Mouse (Mus musculus) embryonic facial prominence, embryonic 15.5 days (tissue): Measurements from ENCODE around the gene Cyp2d26. TPM values are rescaled to one million over a fixed set of nuclear protein-coding genes. Genes with fewer than 3 reads are reported as not detected.

Experiments
- ATAC-seq: fragments of 200-750 bp; cut with Nextera tagmentation; 2 replicates; pipeline ENCODE4 v1.8.0; 2017; ENCODE audit warnings: low read depth, moderate TSS enrichment; ENCODE audit not compliant: insufficient number of reproducible peaks, low FRiP score, low TSS enrichment
- H3K27ac ChIP-seq: fragments of 300-500 bp; sonication (generic); replicated peaks from 2 replicates; pipeline ENCODE4 v1.5.1; 2015; ENCODE audit warnings: mild to moderate bottlenecking, inconsistent platforms
- H3K27me3 ChIP-seq: fragments of 300-500 bp; sonication (generic); 2 replicates; pipeline ENCODE4 v1.6.1; 2015; ENCODE audit warnings: inconsistent platforms
- H3K36me3 ChIP-seq: fragments of 300-500 bp; sonication (generic); 2 replicates; pipeline ENCODE4 v1.6.1; 2015; ENCODE audit warnings: mild to moderate bottlenecking, inconsistent platforms
- H3K4me1 ChIP-seq: fragments of 300-500 bp; sonication (generic); 2 replicates; pipeline ENCODE4 v1.6.1; 2015; ENCODE audit warnings: inconsistent platforms
- H3K4me2 ChIP-seq: fragments of 300-500 bp; sonication (generic); replicated peaks from 2 replicates; pipeline ENCODE4 v1.6.1; 2015; ENCODE audit warnings: mild to moderate bottlenecking, inconsistent platforms
- H3K4me3 ChIP-seq: fragments of 300-500 bp; sonication (generic); replicated peaks from 2 replicates; pipeline ENCODE4 v1.5.1; 2015; ENCODE audit warnings: mild to moderate bottlenecking, inconsistent platforms
- H3K9ac ChIP-seq: fragments of 300-500 bp; sonication (generic); 2 replicates; pipeline ENCODE4 v1.6.1; 2015; ENCODE audit warnings: inconsistent platforms
- H3K9me3 ChIP-seq: fragments of 300-500 bp; sonication (generic); replicated peaks from 2 replicates; pipeline ENCODE4 v1.6.1; 2016; ENCODE audit warnings: inconsistent platforms
- WGBS: fragments of 180-500 bp; shearing (Covaris S2); methylation state at CpG from one replicate; pipeline ENCODE4 v1.1.7; 2015; 5-methylcytosine and 5-hydroxymethylcytosine counted together
- polyA plus RNA-seq: library from polyadenylated mRNA; unstranded; fragments of >200 nt; fragmentation: Nextera tagmentation; extraction: Ambion mirVana; gene quantifications from 2 replicates; pipeline ENCODE4 v1.2.1, GENCODE M21; 2015

The Cyp2d26 gene
- polyA plus RNA-seq, result not detected in 2 replicates

DNA sequence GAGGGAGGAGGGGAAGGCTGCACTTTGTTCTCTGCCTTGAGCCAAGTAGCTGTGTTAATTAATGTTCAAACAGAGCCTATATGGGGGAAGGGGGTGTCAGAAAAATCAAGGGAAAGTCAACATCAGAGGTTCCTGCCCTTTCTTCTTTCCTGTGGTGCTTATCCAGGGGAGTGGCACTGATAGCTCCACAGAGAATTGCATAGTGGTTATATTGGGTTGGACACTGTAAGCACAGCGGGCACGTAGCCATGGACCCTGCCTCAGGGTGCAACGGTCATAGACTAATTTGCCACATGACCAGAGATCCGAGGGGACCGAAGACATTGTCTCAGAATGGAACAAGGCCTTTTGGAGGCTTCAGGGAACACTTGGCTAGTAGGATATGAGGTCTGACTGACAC lies at the start of gene Cyp2d26:
Cyp2d26 (minus strand) TSS at position 18 of the 400 bp plus-strand sequence.
- WGBS, result 82% methylated on average over 5 of the region's 5 CpGs
- Histone ChIP-seq H3K36me3 (no peaks in the 10 kb centered on the region), H3K4me2 (no peak within 1 kb of the TSS), H3K9ac (no peak within 1 kb of the TSS), H3K9me3 (no peaks in the 10 kb centered on the region), H3K27me3 (no peaks in the 10 kb centered on the region), H3K4me3 (no peak within 1 kb of the TSS), H3K4me1 (no peaks in the 10 kb centered on the region), H3K27ac (no peak within 1 kb of the TSS)
- no peak for ATAC-seq

DNA sequence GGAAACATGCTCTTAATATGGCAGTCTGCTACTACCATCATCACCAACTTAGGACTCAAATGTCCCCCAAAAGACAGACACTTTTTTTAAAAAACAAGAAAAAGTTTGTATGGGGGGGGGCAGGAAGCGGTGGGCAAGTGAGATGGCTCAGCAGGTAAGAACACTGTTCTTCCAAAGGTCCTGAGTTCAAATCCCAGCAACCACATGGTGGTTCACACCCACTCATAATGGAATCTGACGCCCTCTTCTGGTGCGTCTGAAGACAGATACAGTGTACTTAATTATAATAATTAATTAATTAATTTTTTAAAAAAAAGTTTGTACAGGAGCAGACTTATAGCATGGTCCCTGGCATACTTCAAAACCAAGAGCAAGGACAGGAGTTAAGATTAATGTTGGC lies 45.1 kb upstream of the Cyp2d26 start:
- H3K36me3 ChIP-seq, result no peaks in the 10 kb centered on the region
- H3K4me3 ChIP-seq, result no peak overlapping the region
- no peak for ATAC-seq
- no peaks in the 10 kb centered on the region for H3K27me3 ChIP-seq
- H3K4me1 ChIP-seq, result no peaks in the 10 kb centered on the region
- no peak overlapping the region for H3K9ac ChIP-seq
- H3K9me3 ChIP-seq, result no peaks in the 10 kb centered on the region
- WGBS, result 95% methylated on average over 3 of the region's 3 CpGs
- H3K27ac ChIP-seq, result no peak overlapping the region
- no peak overlapping the region for H3K4me2 ChIP-seq

DNA sequence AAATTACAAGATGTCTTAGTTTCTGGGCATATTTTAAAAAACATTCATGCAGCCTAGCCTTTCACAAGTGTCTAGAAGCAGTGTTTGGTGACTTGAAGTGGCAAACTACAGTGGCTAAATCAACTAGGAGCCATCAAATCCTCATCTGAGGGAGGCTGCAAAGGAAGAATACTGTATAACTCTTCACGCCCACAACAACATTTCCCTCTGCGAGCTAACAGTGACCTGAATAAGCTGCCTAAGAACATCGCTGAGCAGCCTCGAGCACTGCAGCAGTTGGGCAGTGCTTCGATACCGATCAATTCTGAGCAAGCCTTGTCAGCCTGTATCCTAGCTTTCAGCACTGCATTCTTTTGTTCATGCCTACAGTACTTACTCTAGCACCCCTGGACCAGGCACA lies 35.8 kb upstream of the Cyp2d26 start:
- Histone ChIP-seq H3K27me3 (no peaks in the 10 kb centered on the region), H3K4me1 (no peaks in the 10 kb centered on the region), H3K36me3 (no peaks in the 10 kb centered on the region), H3K27ac (no peak overlapping the region), H3K9me3 (no peaks in the 10 kb centered on the region), H3K4me2 (no peak overlapping the region), H3K9ac (no peak overlapping the region), H3K4me3 (no peak overlapping the region)
- WGBS, result 83% methylated on average over 6 of the region's 6 CpGs
- no peak for ATAC-seq

DNA sequence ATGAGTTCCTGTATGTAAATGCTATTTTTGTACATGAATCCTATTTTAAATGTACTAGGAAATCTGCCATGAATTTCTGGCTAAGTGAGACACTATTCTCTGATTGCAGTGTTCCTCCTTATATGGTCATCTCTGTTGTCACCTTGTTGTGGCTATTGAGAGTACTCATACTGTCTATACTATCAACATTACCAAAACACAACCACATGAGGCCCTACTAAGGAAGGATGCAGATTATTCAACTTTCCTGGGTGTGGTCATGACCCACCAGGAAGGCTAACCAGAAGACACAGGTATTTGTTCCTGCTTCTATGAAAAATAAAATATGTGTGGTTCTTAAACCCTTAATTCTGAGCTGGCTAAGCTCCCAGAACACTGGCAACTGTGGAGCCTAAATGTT lies 31.8 kb upstream of the Cyp2d26 start:
- Histone ChIP-seq H3K4me1 (no peaks in the 10 kb centered on the region), H3K9me3 (no peaks in the 10 kb centered on the region), H3K27me3 (no peaks in the 10 kb centered on the region), H3K9ac (no peak overlapping the region), H3K36me3 (0 out of 2 replicates have a peak, but pooled peaks cover 3% of the 10 kb centered on the region), H3K27ac (no peak overlapping the region), H3K4me2 (no peak overlapping the region), H3K4me3 (no peak overlapping the region)
- ATAC-seq, result no peak

DNA sequence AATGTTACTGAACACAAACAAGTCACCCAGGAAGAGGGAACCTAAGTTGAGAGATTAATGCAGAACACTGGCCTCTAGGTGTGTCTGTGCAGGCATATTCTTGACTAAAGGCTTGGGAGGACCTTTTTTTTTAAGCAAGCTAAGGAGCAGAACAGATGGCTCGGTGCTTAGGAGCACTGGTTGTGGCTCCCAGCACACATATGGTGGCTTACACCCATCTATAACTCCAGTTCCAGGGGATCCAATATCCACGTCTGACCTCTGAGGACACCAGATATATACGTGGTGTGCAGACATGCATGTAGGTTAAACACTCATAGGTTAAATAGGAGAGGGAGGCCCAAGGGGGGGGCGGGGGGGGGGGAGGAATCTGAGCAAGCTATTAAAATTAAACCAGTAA lies 28.3 kb upstream of the Cyp2d26 start:
- WGBS, result 43% methylated on average over 4 of the region's 4 CpGs
- 0 out of 2 replicates have a peak, but pooled peaks cover 3% of the 10 kb centered on the region for H3K36me3 ChIP-seq
- no peak overlapping the region for H3K4me2 ChIP-seq
- no peaks in the 10 kb centered on the region for H3K9me3 ChIP-seq
- no peak overlapping the region for H3K27ac ChIP-seq
- H3K4me3 ChIP-seq, result no peak overlapping the region
- no peak for ATAC-seq
- no peaks in the 10 kb centered on the region for H3K4me1 ChIP-seq
- no peak overlapping the region for H3K9ac ChIP-seq
- H3K27me3 ChIP-seq, result no peaks in the 10 kb centered on the region

DNA sequence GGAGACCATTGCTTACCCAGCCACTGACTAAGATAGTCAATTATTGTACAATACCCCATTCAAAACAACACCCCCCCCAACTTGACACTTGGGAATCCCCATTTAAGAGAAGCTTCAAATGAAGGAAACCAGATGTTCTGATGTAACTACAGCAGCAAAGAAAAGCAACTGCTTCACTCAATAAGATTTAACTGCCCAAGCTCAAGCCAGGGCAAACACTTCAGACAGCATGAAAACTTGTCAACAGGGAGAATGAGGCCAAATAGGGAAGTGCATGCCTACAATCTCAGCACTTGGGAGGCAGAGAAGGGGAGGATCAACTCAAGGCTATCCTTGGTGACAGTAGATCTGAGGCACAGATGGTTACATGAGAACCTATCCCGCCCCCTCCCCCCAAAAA lies 27.6 kb upstream of the Cyp2d26 start:
- WGBS, result 87% methylated on average over 1 of the region's 1 CpGs
- H3K27me3 ChIP-seq, result no peaks in the 10 kb centered on the region
- H3K4me2 ChIP-seq, result no peak overlapping the region
- 0 out of 2 replicates have a peak, but pooled peaks cover 3% of the 10 kb centered on the region for H3K36me3 ChIP-seq
- H3K4me1 ChIP-seq, result no peaks in the 10 kb centered on the region
- H3K9ac ChIP-seq, result no peak overlapping the region
- H3K27ac ChIP-seq, result no peak overlapping the region
- no peak for ATAC-seq
- no peaks in the 10 kb centered on the region for H3K9me3 ChIP-seq
- no peak overlapping the region for H3K4me3 ChIP-seq

DNA sequence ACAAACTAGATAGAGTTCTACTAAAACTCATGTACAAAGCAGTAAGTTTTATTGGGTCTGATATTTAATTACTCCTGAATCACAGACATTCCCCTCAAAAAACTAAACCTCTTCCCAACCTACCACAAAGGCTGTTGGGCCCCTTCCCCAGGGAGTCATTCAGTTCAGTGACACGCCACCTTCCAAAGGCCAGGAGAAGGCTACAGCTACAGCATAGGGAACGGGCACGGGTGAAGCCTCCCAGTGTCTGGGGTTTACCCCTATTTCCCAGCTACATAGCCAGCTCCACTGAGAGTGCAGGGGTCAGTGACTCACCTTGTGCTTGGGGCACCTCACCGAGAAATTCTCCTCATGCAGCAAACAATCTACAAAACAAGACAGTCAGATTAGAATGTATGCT lies 21.2 kb upstream of the Cyp2d26 start:
- ATAC-seq, result no peak
- Histone ChIP-seq H3K9ac (no peak overlapping the region), H3K27ac (no peak overlapping the region), H3K4me2 (no peak overlapping the region), H3K36me3 (peaks cover 14% of the 10 kb centered on the region), H3K4me3 (no peak overlapping the region), H3K9me3 (no peaks in the 10 kb centered on the region), H3K27me3 (no peaks in the 10 kb centered on the region), H3K4me1 (no peaks in the 10 kb centered on the region)
- 91% methylated on average over 4 of the region's 4 CpGs for WGBS

DNA sequence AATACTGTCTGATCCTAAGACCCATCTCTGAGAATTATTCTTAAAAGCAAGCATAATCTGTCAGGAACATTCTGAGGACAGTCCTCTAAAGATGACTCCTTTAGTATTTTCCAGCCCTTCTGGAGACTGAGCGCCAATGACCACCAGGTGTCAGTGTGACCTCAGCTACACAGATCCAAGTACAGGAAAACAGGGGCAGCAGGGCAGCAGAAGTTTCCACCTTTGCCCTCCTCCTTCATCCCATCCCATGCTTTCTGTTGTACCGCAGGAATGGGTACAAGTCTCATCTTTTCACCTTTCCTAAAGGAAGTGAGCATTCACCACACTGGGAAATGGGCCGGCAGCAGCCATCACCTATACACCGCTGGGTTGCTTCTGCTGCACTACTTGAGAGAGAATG lies 20.7 kb upstream of the Cyp2d26 start:
- H3K4me1 ChIP-seq, result no peaks in the 10 kb centered on the region
- no peak overlapping the region for H3K4me3 ChIP-seq
- no peaks in the 10 kb centered on the region for H3K27me3 ChIP-seq
- ATAC-seq, result no peak
- WGBS, result 64% methylated on average over 4 of the region's 4 CpGs
- H3K9ac ChIP-seq, result no peak overlapping the region
- H3K36me3 ChIP-seq, result peaks cover 14% of the 10 kb centered on the region
- H3K9me3 ChIP-seq, result no peaks in the 10 kb centered on the region
- H3K27ac ChIP-seq, result no peak overlapping the region
- no peak overlapping the region for H3K4me2 ChIP-seq

DNA sequence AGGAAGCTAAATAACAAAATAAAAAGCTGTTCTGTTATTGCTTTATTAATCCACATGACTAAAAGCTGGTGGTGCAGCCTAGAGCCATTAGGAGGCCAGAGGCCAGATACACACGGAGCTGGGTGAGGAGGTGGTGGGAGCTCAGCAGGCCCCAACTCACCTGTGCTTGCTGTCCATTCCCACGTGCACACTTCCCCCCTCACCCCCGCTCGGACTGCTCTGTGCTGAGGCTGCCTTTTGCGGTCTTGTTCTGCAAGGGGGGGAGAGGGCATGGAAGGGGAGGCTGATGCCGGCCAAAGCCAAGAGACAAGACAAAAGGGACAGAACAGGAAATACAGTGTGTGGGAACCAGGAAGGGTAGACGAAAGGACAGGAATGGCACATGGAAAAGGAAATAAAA lies 20.2 kb upstream of the Cyp2d26 start:
- H3K9me3 ChIP-seq, result no peaks in the 10 kb centered on the region
- no peak overlapping the region for H3K27ac ChIP-seq
- H3K9ac ChIP-seq, result no peak overlapping the region
- peaks cover 14% of the 10 kb centered on the region for H3K36me3 ChIP-seq
- ATAC-seq, result no peak
- H3K27me3 ChIP-seq, result no peaks in the 10 kb centered on the region
- whole genome bisulfite sequencing, result 81% methylated on average over 7 of the region's 7 CpGs
- H3K4me1 ChIP-seq, result no peaks in the 10 kb centered on the region
- no peak overlapping the region for H3K4me2 ChIP-seq
- H3K4me3 ChIP-seq, result no peak overlapping the region

DNA sequence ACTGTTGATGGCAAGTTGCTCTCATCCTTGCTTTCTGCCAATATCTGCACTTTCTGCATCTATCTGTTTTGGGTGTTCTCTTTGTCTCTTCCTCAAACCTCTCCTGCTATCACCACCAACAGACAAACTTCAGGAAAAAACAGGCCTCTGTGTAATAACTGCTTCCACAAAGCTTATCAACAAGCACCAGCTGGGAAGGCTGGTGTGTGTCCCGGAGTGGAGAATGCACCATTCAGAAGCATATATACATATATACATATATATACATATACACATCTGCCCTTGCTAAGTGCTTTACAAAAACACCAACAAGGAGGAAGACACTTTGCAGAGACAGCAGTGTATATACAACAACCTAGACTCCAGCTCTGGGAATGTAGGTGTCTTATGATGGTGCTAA lies 16.5 kb upstream of the Cyp2d26 start:
- no peaks in the 10 kb centered on the region for H3K9me3 ChIP-seq
- H3K27me3 ChIP-seq, result no peaks in the 10 kb centered on the region
- H3K9ac ChIP-seq, result no peak overlapping the region
- H3K4me3 ChIP-seq, result no peak overlapping the region
- no peak for ATAC-seq
- H3K27ac ChIP-seq, result no peak overlapping the region
- WGBS, result 83% methylated on average over 1 of the region's 1 CpGs
- no peak overlapping the region for H3K4me2 ChIP-seq
- H3K36me3 ChIP-seq, result peaks cover 14% of the 10 kb centered on the region
- no peaks in the 10 kb centered on the region for H3K4me1 ChIP-seq

DNA sequence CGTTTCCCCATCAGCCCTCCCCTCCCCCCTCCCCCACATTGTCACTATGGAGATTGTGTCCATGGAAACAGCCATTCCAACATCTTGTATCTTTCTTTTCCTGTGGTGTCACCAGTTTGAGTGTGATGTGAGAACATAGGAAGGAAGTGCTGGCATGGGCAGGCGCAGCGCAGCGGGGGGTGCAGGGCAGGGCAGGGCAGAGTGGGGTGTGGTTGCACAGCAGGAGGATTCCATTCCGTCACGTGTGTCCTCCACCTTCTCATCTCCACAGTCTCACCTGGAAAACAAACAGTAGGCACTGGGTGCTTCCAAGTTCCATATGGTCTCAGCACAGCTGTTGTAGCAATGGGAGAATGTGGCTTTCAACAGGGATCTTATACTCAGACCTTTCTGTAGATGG lies 15.4 kb upstream of the Cyp2d26 start:
- ATAC-seq, result no peak
- Histone ChIP-seq H3K4me3 (no peak overlapping the region), H3K9ac (no peak overlapping the region), H3K4me2 (no peak overlapping the region), H3K27me3 (no peaks in the 10 kb centered on the region), H3K4me1 (no peaks in the 10 kb centered on the region), H3K36me3 (peaks cover 10% of the 10 kb centered on the region), H3K27ac (no peak overlapping the region), H3K9me3 (no peaks in the 10 kb centered on the region)
- 76% methylated on average over 6 of the region's 6 CpGs for WGBS

DNA sequence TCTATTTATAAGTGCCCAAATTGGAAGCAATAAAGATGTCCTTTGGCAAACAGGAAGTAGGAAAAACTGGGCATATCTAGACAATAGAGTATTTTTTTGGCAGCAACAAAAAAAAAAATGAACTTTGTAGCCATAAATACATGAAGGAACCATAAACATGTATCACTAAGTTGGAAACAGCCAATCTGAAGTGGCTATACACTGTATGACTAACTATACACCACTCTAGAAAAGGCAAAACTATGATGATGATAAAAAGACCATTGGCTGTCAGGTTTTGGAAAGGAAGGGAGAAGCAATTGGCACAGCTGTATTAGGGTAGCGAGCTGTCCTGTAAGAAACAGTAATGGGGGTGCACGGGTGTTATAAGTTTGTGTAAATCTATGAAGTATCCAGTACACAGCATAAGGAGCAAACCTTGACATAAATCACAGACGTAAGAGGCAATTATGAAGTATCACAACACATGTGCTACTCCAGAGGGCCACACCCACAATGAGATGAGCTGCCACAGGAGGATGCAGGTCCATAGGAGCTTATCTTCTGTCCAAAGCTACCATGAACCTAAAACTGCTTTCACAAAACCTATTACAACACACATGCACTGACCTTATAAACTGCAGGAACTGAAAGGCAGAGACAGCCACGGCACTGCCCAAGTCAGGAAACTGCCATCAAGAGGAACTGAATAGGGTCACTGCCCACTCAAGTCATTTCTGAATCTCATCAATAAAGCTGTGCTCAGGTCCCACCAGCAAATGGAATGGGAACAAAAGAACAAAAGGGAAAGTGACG lies 13.1 kb upstream of the Cyp2d26 start:
- 69% methylated on average over 5 of the region's 5 CpGs for WGBS
- Histone ChIP-seq H3K36me3 (0 out of 2 replicates have a peak, but pooled peaks cover 4% of the 10 kb centered on the region), H3K27ac (no peak overlapping the region), H3K4me1 (no peaks in the 10 kb centered on the region), H3K9me3 (no peaks in the 10 kb centered on the region), H3K4me3 (no peak overlapping the region), H3K27me3 (no peaks in the 10 kb centered on the region), H3K9ac (no peak overlapping the region), H3K4me2 (no peak overlapping the region)
- no peak for ATAC-seq
